Mouse (Mus musculus): ENCODE measurements around the gene Gm20449.

DNA sequence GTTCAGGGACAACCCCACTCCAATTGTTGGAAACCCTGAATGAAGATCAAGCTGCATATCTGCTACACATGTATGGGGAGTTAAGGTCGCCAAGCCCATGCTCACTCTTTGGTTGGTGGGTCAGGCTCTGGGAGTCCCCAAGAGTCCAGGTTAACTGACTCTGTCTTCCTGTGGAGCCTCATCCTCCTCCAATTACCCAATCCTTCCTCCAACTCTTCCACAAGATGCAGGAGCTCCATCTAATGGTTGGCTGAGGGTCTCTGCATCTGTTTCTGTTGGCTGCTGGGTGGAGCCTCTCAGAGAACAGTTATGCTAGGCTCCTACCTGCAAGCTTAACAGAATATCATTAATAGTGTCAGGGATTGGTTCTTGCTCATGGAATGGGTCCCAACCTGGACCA is 3.2 kb upstream of the Gm20449 start:
- TF ChIP-seq ZNF384 (IDR thresholded peaks at IDR 0.05; ENCODE audit: low read depth, low read length): no peak
- TF ChIP-seq MAFK (IDR thresholded peaks at IDR 0.05; ENCODE audit: insufficient read depth, low read depth, low read length): no peak
- no peak for TF ChIP-seq HCFC1 (IDR thresholded peaks at IDR 0.05; ENCODE audit: borderline replicate concordance, insufficient read depth, low read length)
- 0 out of 2 replicates have a peak, but pooled peaks have one; percentile 17 for TF ChIP-seq ZC3H11A (IDR thresholded peaks at IDR 0.05; ENCODE audit: borderline replicate concordance, low read depth, low read length)
